Mouse (Mus musculus): ENCODE measurements around the gene Ddx27.

- TF ChIP-seq TAL1 (IDR thresholded peaks at IDR 0.05; ENCODE audit: low read length) (no peak), GATA1 (IDR thresholded peaks at IDR 0.05; ENCODE audit: low read length) (no peak)
Measured at GRCm38 (mm10) chr2:167009483-167009882, 5.5 kb upstream of the Ddx27 start.
